Comparison of ENCODE assay signal across 8 mouse cellular contexts in genomic region chr14:75015856-75016714, GRCm38 (mm10). TPM values are rescaled to one million over a fixed set of nuclear protein-coding genes. Genes with fewer than 3 reads are reported as not detected.
A peak's percentile ranks its signal among the peaks of the same experiment; 100 is the strongest.
DNase-seq lines count a peak whose midpoint lies in the region; ATAC-seq and TF ChIP-seq lines count a peak whose summit lies in the region.

Rubcnl (plus strand) TSS chr14:75016027.

- peak within 1 kb of the TSS; percentile 97 for H3K27ac ChIP-seq in CH12.LX (ENCODE audit: insufficient read depth, low read depth)
- peak within 1 kb of the TSS; percentile 75 for H3K27ac ChIP-seq in forebrain, embryonic 10.5 days
- H3K27ac ChIP-seq in heart, embryonic 16.5 days (ENCODE audit: low read length), result peak within 1 kb of the TSS; percentile 30
- no peak within 1 kb of the TSS for H3K27ac ChIP-seq in liver, embryonic 16.5 days (ENCODE audit: low read length)
- no peak within 1 kb of the TSS for H3K27ac ChIP-seq in neural tube, embryonic 13.5 days (replicated peaks)

- peak; percentile 66 for TF ChIP-seq RAD21 in CH12.LX (IDR thresholded peaks at IDR 0.05; ENCODE audit: low read depth, low read length)

- peak within 1 kb of the TSS; percentile 99 for H3K4me2 ChIP-seq in CH12.LX (ENCODE audit: insufficient read depth, low read depth, poor library complexity, severe bottlenecking)
- H3K4me2 ChIP-seq in heart, embryonic 16.5 days (ENCODE audit: low read depth, low read length), result peak within 1 kb of the TSS; percentile 77
- H3K4me2 ChIP-seq in liver, embryonic 16.5 days (ENCODE audit: low read depth, low read length), result peak within 1 kb of the TSS; percentile 80
- peak within 1 kb of the TSS; percentile 73 for H3K4me2 ChIP-seq in neural tube, embryonic 13.5 days

- peak within 1 kb of the TSS; percentile 92 for H3K9ac ChIP-seq in CH12.LX (ENCODE audit: insufficient read depth, low read depth)
- peak within 1 kb of the TSS; percentile 80 for H3K9ac ChIP-seq in heart, embryonic 16.5 days (ENCODE audit: low read length)
- H3K9ac ChIP-seq in liver, embryonic 16.5 days (ENCODE audit: low read depth, low read length), result peak within 1 kb of the TSS; percentile 53
- H3K9ac ChIP-seq in neural tube, embryonic 13.5 days, result peak within 1 kb of the TSS; percentile 69

- 2% methylated on average over 49 of the region's 49 CpGs for WGBS in forebrain, embryonic 10.5 days
- 2% methylated on average over 49 of the region's 49 CpGs for WGBS in heart, embryonic 16.5 days
- WGBS in liver, embryonic 16.5 days (ENCODE audit: insufficient replicate concordance), result 2% methylated on average over 49 of the region's 49 CpGs
- WGBS in neural tube, embryonic 13.5 days, result 2% methylated on average over 49 of the region's 49 CpGs

- H3K79me2 ChIP-seq in CH12.LX (replicated peaks; ENCODE audit: control insufficient read depth, extremely low read depth, insufficient read depth, poor library complexity, severe bottlenecking), result peaks cover 18% of the 10 kb centered on the region

- peak within 1 kb of the TSS; percentile 63 to 91 (median 85) for H3K4me3 ChIP-seq in CH12.LX (replicated peaks in 1 of 3; ENCODE audit: low read depth in 2 of 3, low read length in 2 of 3, poor library complexity in 1 of 3)
- peak within 1 kb of the TSS; percentile 72 for H3K4me3 ChIP-seq in forebrain, embryonic 10.5 days
- peak within 1 kb of the TSS; percentile 69 for H3K4me3 ChIP-seq in heart, embryonic 16.5 days (ENCODE audit: low read length)
- H3K4me3 ChIP-seq in liver, embryonic 16.5 days (ENCODE audit: low read depth, low read length), result peak within 1 kb of the TSS; percentile 66
- peak within 1 kb of the TSS; percentile 43 for H3K4me3 ChIP-seq in neural tube, embryonic 13.5 days

- peak; percentile 30; the same call in 1 of the 2 replicates for TF ChIP-seq EP300 in CH12.LX (IDR thresholded peaks at IDR 0.05; ENCODE audit: low read length)

- no peaks in the 10 kb centered on the region for H3K9me3 ChIP-seq in CH12.LX (replicated peaks; ENCODE audit: low read length)
- no peaks in the 10 kb centered on the region for H3K9me3 ChIP-seq in forebrain, embryonic 10.5 days
- no peaks in the 10 kb centered on the region for H3K9me3 ChIP-seq in heart, embryonic 16.5 days (replicated peaks; ENCODE audit: control insufficient read depth, low read length)
- no peaks in the 10 kb centered on the region for H3K9me3 ChIP-seq in liver, embryonic 16.5 days (replicated peaks; ENCODE audit: control insufficient read depth, low read length)
- no peaks in the 10 kb centered on the region for H3K9me3 ChIP-seq in neural tube, embryonic 13.5 days

- peak; percentile 90 for DNase-seq in CH12.LX (ENCODE audit: extremely low read depth)
- DNase-seq in c-Kit-positive CD71-negative TER-119-negative erythroid progenitor cells, embryonic 14.5 days (ENCODE audit: low read depth), result peak; percentile 79
- peak; percentile 70 for DNase-seq in forebrain, embryonic 10.5 days (ENCODE audit: extremely low spot score, low spot score)
- peak; percentile 71 for DNase-seq in kidney, postnatal 25 days
- peak; percentile 69 for DNase-seq in telencephalon, adult 2 months (ENCODE audit: low read depth, low spot score)

- in situ Hi-C loops in CH12.LX (cut with MboI; ENCODE audit: low pct_ligation_motif_present, low pct_unique_long_range_greater_than_20kb, low sequenced_read_pairs), result no loop called here

- peak; percentile 70 to 86 for TF ChIP-seq CTCF in CH12.LX (conservative IDR thresholded peaks at IDR 0.05 in 1 of 2, IDR thresholded peaks at IDR 0.05 in 1 of 2; ENCODE audit: low read depth in 2 of 2, low read length in 2 of 2)

- peak; percentile 62; the same call in 1 of the 2 replicates for ATAC-seq in heart, embryonic 16.5 days (replicated peaks; ENCODE audit: extremely low read depth, insufficient read depth, low FRiP score)
- no peak for ATAC-seq in liver, embryonic 16.5 days (ENCODE audit: low read depth)
- ATAC-seq in neural tube, embryonic 13.5 days (ENCODE audit: low read depth), result peak; percentile 72

- TF ChIP-seq POLR2A in CH12.LX (IDR thresholded peaks at IDR 0.05; ENCODE audit: low read depth, low read length), result peak; percentile 50; the same call in 1 of the 2 replicates

- dilution Hi-C loops in CH12.LX (cut with MboI; ENCODE audit: extremely low pct_ligation_motif_present, extremely low pct_unique_long_range_greater_than_20kb, low sequenced_read_pairs), result no loop called here

- no peaks in the 10 kb centered on the region for H3K36me3 ChIP-seq in CH12.LX (replicated peaks in 1 of 2; ENCODE audit: control insufficient read depth in 1 of 2, insufficient read depth in 1 of 2, low read length in 1 of 2)
- H3K36me3 ChIP-seq in forebrain, embryonic 10.5 days (replicated peaks), result no peaks in the 10 kb centered on the region
- no peaks in the 10 kb centered on the region for H3K36me3 ChIP-seq in heart, embryonic 16.5 days (ENCODE audit: control insufficient read depth, insufficient read depth)
- H3K36me3 ChIP-seq in liver, embryonic 16.5 days (ENCODE audit: control insufficient read depth, insufficient read depth), result no peaks in the 10 kb centered on the region
- no peaks in the 10 kb centered on the region for H3K36me3 ChIP-seq in neural tube, embryonic 13.5 days

- H3K4me1 ChIP-seq in CH12.LX (ENCODE audit: control insufficient read depth in 1 of 2, insufficient read depth in 2 of 2), result peaks cover 5 to 50% of the 10 kb centered on the region in 2 experiments
- peaks cover 9% of the 10 kb centered on the region; the same call in 1 of the 2 replicates for H3K4me1 ChIP-seq in forebrain, embryonic 10.5 days
- peaks cover 26% of the 10 kb centered on the region for H3K4me1 ChIP-seq in heart, embryonic 16.5 days (ENCODE audit: control insufficient read depth, insufficient read depth, low read length)
- no peaks in the 10 kb centered on the region; the same call in none of the 2 replicates for H3K4me1 ChIP-seq in liver, embryonic 16.5 days (ENCODE audit: control insufficient read depth, low read depth, low read length)
- peaks cover 5% of the 10 kb centered on the region for H3K4me1 ChIP-seq in neural tube, embryonic 13.5 days (replicated peaks)

- no peaks in the 10 kb centered on the region for H3K27me3 ChIP-seq in CH12.LX (replicated peaks)
- peaks cover 12% of the 10 kb centered on the region for H3K27me3 ChIP-seq in forebrain, embryonic 10.5 days (ENCODE audit: poor library complexity, severe bottlenecking)
- peaks cover 7% of the 10 kb centered on the region; the same call in 1 of the 2 replicates for H3K27me3 ChIP-seq in heart, embryonic 16.5 days (ENCODE audit: control insufficient read depth, insufficient read depth, low read length)
- peaks cover 3% of the 10 kb centered on the region for H3K27me3 ChIP-seq in liver, embryonic 16.5 days (ENCODE audit: control insufficient read depth, insufficient read depth, low read depth, low read length)
- H3K27me3 ChIP-seq in neural tube, embryonic 13.5 days, result peaks cover 9% of the 10 kb centered on the region; the same call in 1 of the 2 replicates

TF ChIP-seq in CH12.LX, 34 proteins besides CTCF, POLR2A, EP300 and RAD21 (continues in another document):
- peak; percentile 66 for TF ChIP-seq SMC3 (IDR thresholded peaks at IDR 0.05; ENCODE audit: low read depth, low read length)
- no peak for TF ChIP-seq E2F4 (IDR thresholded peaks at IDR 0.05; ENCODE audit: insufficient replicate concordance, low read depth, low read length)
- TF ChIP-seq USF2 (conservative IDR thresholded peaks at IDR 0.05; ENCODE audit: low read depth, low read length), result no peak
- no peak for TF ChIP-seq KAT2A (IDR thresholded peaks at IDR 0.05; ENCODE audit: insufficient replicate concordance, low read length)
- TF ChIP-seq ZC3H11A (IDR thresholded peaks at IDR 0.05; ENCODE audit: low read depth, low read length), result no peak
- 0 out of 2 replicates have a peak, but pooled peaks have one; percentile 6 for TF ChIP-seq MAFK (IDR thresholded peaks at IDR 0.05; ENCODE audit: insufficient replicate concordance, low read length)
- TF ChIP-seq HCFC1 (IDR thresholded peaks at IDR 0.05; ENCODE audit: low read depth, low read length), result no peak; the same call in 1 of the 2 replicates
- TF ChIP-seq MYC (IDR thresholded peaks at IDR 0.05; ENCODE audit: low read depth, low read length), result 0 out of 2 replicates have a peak, but pooled peaks have one; percentile 50
- TF ChIP-seq ELF1 (IDR thresholded peaks at IDR 0.05; ENCODE audit: low read depth, low read length), result peak; percentile 13; the same call in 1 of the 2 replicates
- peak; percentile 62; the same call in 1 of the 2 replicates for TF ChIP-seq MAZ (IDR thresholded peaks at IDR 0.05; ENCODE audit: low read depth, low read length)
- TF ChIP-seq CHD2 (IDR thresholded peaks at IDR 0.05; ENCODE audit: low read length), result peak; percentile 59
- no peak; the same call in 1 of the 2 replicates for TF ChIP-seq NELFE (IDR thresholded peaks at IDR 0.05; ENCODE audit: low read depth, low read length)
- 0 out of 2 replicates have a peak, but pooled peaks have one; percentile 43 for TF ChIP-seq MAX (IDR thresholded peaks at IDR 0.05; ENCODE audit: low read length)
- peak; percentile 68 for TF ChIP-seq TCF12 (IDR thresholded peaks at IDR 0.05; ENCODE audit: low read depth, low read length)
- TF ChIP-seq ZMIZ1 (IDR thresholded peaks at IDR 0.05; ENCODE audit: low read depth, low read length), result peak; percentile 6; the same call in 1 of the 2 replicates
- TF ChIP-seq ETS1 (conservative IDR thresholded peaks at IDR 0.05; ENCODE audit: low read depth, low read length), result peak; percentile 31; the same call in 1 of the 2 replicates
- TF ChIP-seq JUN (IDR thresholded peaks at IDR 0.05; ENCODE audit: insufficient read depth, low read depth, low read length), result 0 out of 2 replicates have a peak, but pooled peaks have one; percentile 19
- TF ChIP-seq RCOR1 (conservative IDR thresholded peaks at IDR 0.05; ENCODE audit: low read depth, low read length), result peak; percentile 59; the same call in 1 of the 2 replicates
- peak; percentile 33 for TF ChIP-seq SIN3A (IDR thresholded peaks at IDR 0.05; ENCODE audit: low read length)
- TF ChIP-seq TBP (conservative IDR thresholded peaks at IDR 0.05; ENCODE audit: low read depth, low read length), result 0 out of 2 replicates have a peak, but pooled peaks have one; percentile 52
- 0 out of 2 replicates have a peak, but pooled peaks have one; percentile 35 for TF ChIP-seq JUND (conservative IDR thresholded peaks at IDR 0.05; ENCODE audit: low read depth, low read length)
- TF ChIP-seq MXI1 (IDR thresholded peaks at IDR 0.05; ENCODE audit: low read depth, low read length), result peak; percentile 56; the same call in 1 of the 2 replicates

RNA-seq across cellular contexts. Expression of gene Rubcnl, which starts in this region (rescaled TPM):
- total RNA-seq in CH12.LX (2012; rRNA removed) (23.5 and 24.9 TPM in 2 replicates), CH12.LX (2014; rRNA removed) (24.6 and 24.7 TPM in 2 replicates)
- 21.8 and 27.2 TPM in 2 replicates for polyA plus RNA-seq in CH12.LX (2012; ENCODE audit: insufficient read length, low read depth)
- 0.15 and 0.36 TPM in 2 replicates for polyA plus RNA-seq in forebrain, embryonic 10.5 days (2016; fragmentation: Nextera tagmentation; extraction: Ambion mirVana)
- 1.9 and 2.0 TPM in 2 replicates for polyA plus RNA-seq in heart, embryonic 16.5 days (2015; fragmentation: Nextera tagmentation; extraction: Ambion mirVana)
- polyA plus RNA-seq in liver, embryonic 16.5 days (2015; fragmentation: Nextera tagmentation; extraction: Ambion mirVana), result 0.23 and 0.33 TPM in 2 replicates
- 0.21 and 0.29 TPM in 2 replicates for polyA plus RNA-seq in neural tube, embryonic 13.5 days (2015; fragmentation: Nextera tagmentation; extraction: Ambion mirVana)

Comparison
In these comparisons a context has a peak if more than half of its experiments do, and no peak if none do; other contexts are left out.
1. Peak in DNase-seq, H3K4me3 ChIP-seq and H3K27ac ChIP-seq in forebrain, embryonic 10.5 days; RNA of the gene not detected or under 1 TPM.
2. Peak in ATAC-seq, H3K4me3 ChIP-seq, H3K9ac ChIP-seq and H3K4me2 ChIP-seq in neural tube, embryonic 13.5 days; RNA of the gene not detected or under 1 TPM.
3. H3K27ac ChIP-seq: peak in CH12.LX (single experiment) and heart, embryonic 16.5 days (single experiment); none in liver, embryonic 16.5 days (single experiment) and neural tube, embryonic 13.5 days (single experiment).
4. Peak in every context shown above with its lines, with median percentiles within 50 percentile points of each other: DNase-seq, H3K4me2 ChIP-seq, H3K4me3 ChIP-seq and H3K9ac ChIP-seq.